Mouse (Mus musculus): ENCODE measurements around the gene Cpd.

GRCm38 (mm10) chr11:76823641-76824040, 23.2 kb downstream of the Cpd start:
- no peak for TF ChIP-seq POLR2A (IDR thresholded peaks at IDR 0.05; ENCODE audit: borderline replicate concordance, low read depth, low read length)
- TF ChIP-seq CTCF (IDR thresholded peaks at IDR 0.05; ENCODE audit: low read depth, low read length), result no peak

Measured in bone marrow macrophage, adult 2 months (primary cell).